Mouse (Mus musculus) heart, embryonic 14.5 days (tissue): ENCODE data around the gene Ackr1. TPM values are rescaled to one million over a fixed set of nuclear protein-coding genes. Genes with fewer than 3 reads are reported as not detected.

Experiments used
- ATAC-seq: fragments of 200-750 bp; cut with Nextera tagmentation; 2 replicates; pipeline ENCODE4 v1.8.0; 2017; ENCODE audit warnings: low read depth, moderate TSS enrichment; ENCODE audit not compliant: insufficient number of reproducible peaks, insufficient read depth, low FRiP score
- H3K27ac ChIP-seq, 2 experiments: fragments of 200-500 bp in 1 of 2; fragments of 300-500 bp in 1 of 2; sonication (generic) in 1 of 2; replicated peaks in 1 of 2; 2 replicates each; pipeline ENCODE4 v1.5.1; 2012 to 2014; ENCODE audit warnings: low read depth in 2 of 2, low read length in 2 of 2, control low read depth in 1 of 2, mild to moderate bottlenecking in 1 of 2, mixed read lengths in 1 of 2; ENCODE audit not compliant: control insufficient read depth in 1 of 2, insufficient read depth in 1 of 2
- H3K27me3 ChIP-seq: fragments of 300-500 bp; sonication (generic); 2 replicates; pipeline ENCODE4 v1.6.1; 2014; ENCODE audit warnings: mild to moderate bottlenecking, low read length, control low read depth; ENCODE audit not compliant: control insufficient read depth, insufficient read depth
- H3K36me3 ChIP-seq: fragments of 300-500 bp; sonication (generic); 2 replicates; pipeline ENCODE4 v1.6.1; 2014; ENCODE audit warnings: mild to moderate bottlenecking, control low read depth, low read length, mixed read lengths; ENCODE audit not compliant: control insufficient read depth, insufficient read depth
- H3K4me1 ChIP-seq, 2 experiments: fragments of 200-500 bp in 1 of 2; fragments of 300-500 bp in 1 of 2; sonication (generic) in 1 of 2; 2 replicates each; pipeline ENCODE4 v1.6.1; 2012 to 2014; ENCODE audit warnings: low read length in 2 of 2, control low read depth in 1 of 2, mixed read lengths in 1 of 2; ENCODE audit not compliant: control insufficient read depth in 2 of 2, insufficient read depth in 2 of 2
- H3K4me2 ChIP-seq: fragments of 300-500 bp; sonication (generic); 2 replicates; pipeline ENCODE4 v1.6.1; 2014; ENCODE audit warnings: mild to moderate bottlenecking, low read length
- H3K4me3 ChIP-seq, 2 experiments: fragments of 200-500 bp in 1 of 2; fragments of 300-500 bp in 1 of 2; sonication (generic) in 1 of 2; 2 replicates each; pipeline ENCODE4 v1.5.1; 2012 to 2014; ENCODE audit warnings: low read length in 2 of 2, mild to moderate bottlenecking in 2 of 2, control low read depth in 1 of 2, low read depth in 1 of 2, moderate library complexity in 1 of 2; ENCODE audit not compliant: control insufficient read depth in 1 of 2, insufficient read depth in 1 of 2
- H3K9ac ChIP-seq: fragments of 300-500 bp; sonication (generic); 2 replicates; pipeline ENCODE4 v1.6.1; 2014; ENCODE audit warnings: mild to moderate bottlenecking, low read length
- H3K9me3 ChIP-seq: fragments of 300-500 bp; sonication (generic); 2 replicates; pipeline ENCODE4 v1.6.1; 2016; ENCODE audit warnings: low read length, control low read depth; ENCODE audit not compliant: control insufficient read depth
- WGBS: fragments of 180-500 bp; shearing (Covaris S2); extraction: QIAGEN DNeasy Blood & Tissue Kit; methylation state at CpG from one replicate; pipeline ENCODE4 v1.1.7; 2014; 5-methylcytosine and 5-hydroxymethylcytosine counted together
- polyA plus RNA-seq: library from polyadenylated mRNA; unstranded; fragments of >200 nt; fragmentation: Nextera tagmentation; extraction: Ambion mirVana; gene quantifications from 2 replicates; pipeline ENCODE4 v1.2.1, GENCODE M21; 2014

Gene Ackr1
- polyA plus RNA-seq, 1 experiment from 2014 or later: 0.45 TPM

- no peak overlapping the region for H3K9ac ChIP-seq
- H3K27me3 ChIP-seq: no peaks in the 10 kb centered on the region
- H3K36me3 ChIP-seq: no peaks in the 10 kb centered on the region
- no peak for ATAC-seq
- H3K4me1 ChIP-seq: peaks cover 4 to 6% of the 10 kb centered on the region in 2 experiments; a peak in 1 of 4 replicates
- no peak overlapping the region for H3K4me2 ChIP-seq
- 5% methylated on average over 4 of the region's 4 CpGs for WGBS
- H3K4me3 ChIP-seq: no peak overlapping the region
- no peak overlapping the region for H3K27ac ChIP-seq
- H3K9me3 ChIP-seq: no peaks in the 10 kb centered on the region
Observed at GRCm38 (mm10) chr1:173329185-173329584, 4.4 kb downstream of the Ackr1 start.

GRCm38 (mm10) chr1:173328446-173328845, 5.1 kb downstream of the Ackr1 start:
- Histone ChIP-seq H3K9me3 (no peaks in the 10 kb centered on the region), H3K27me3 (no peaks in the 10 kb centered on the region), H3K9ac (no peak overlapping the region), H3K4me3 (no peak overlapping the region), H3K27ac (no peak overlapping the region), H3K4me1 (peaks cover 3 to 6% of the 10 kb centered on the region in 2 experiments; a peak in 1 of 4 replicates), H3K4me2 (no peak overlapping the region), H3K36me3 (no peaks in the 10 kb centered on the region)
- WGBS: 76% methylated on average over 8 of the region's 8 CpGs
- no peak for ATAC-seq

- H3K27me3 ChIP-seq: no peaks in the 10 kb centered on the region
- H3K9me3 ChIP-seq: no peaks in the 10 kb centered on the region
- H3K27ac ChIP-seq: no peak overlapping the region
- 74% methylated on average over 1 of the region's 1 CpGs for WGBS
- no peaks in the 10 kb centered on the region for H3K36me3 ChIP-seq
- no peak overlapping the region for H3K9ac ChIP-seq
- H3K4me3 ChIP-seq: no peak overlapping the region
- peaks cover 2 to 6% of the 10 kb centered on the region in 2 experiments; a peak in 1 of 4 replicates for H3K4me1 ChIP-seq
- ATAC-seq: no peak
- no peak overlapping the region for H3K4me2 ChIP-seq
Observed at GRCm38 (mm10) chr1:173326552-173326951, 7.0 kb downstream of the Ackr1 start.

- H3K4me1 ChIP-seq: peaks cover 2 to 6% of the 10 kb centered on the region in 2 experiments; a peak in 1 of 4 replicates
- ATAC-seq: no peak
- H3K9ac ChIP-seq: no peak overlapping the region
- 97% methylated on average over 1 of the region's 1 CpGs for WGBS
- H3K36me3 ChIP-seq: no peaks in the 10 kb centered on the region
- no peak overlapping the region for H3K27ac ChIP-seq
- H3K27me3 ChIP-seq: no peaks in the 10 kb centered on the region
- no peak overlapping the region for H3K4me3 ChIP-seq
- H3K4me2 ChIP-seq: no peak overlapping the region
- H3K9me3 ChIP-seq: no peaks in the 10 kb centered on the region
Observed at GRCm38 (mm10) chr1:173325395-173325794, 8.2 kb downstream of the Ackr1 start.

- H3K4me3 ChIP-seq: no peak overlapping the region
- H3K9ac ChIP-seq: no peak overlapping the region
- H3K27ac ChIP-seq: no peak overlapping the region
- H3K4me1 ChIP-seq: peaks cover 2 to 6% of the 10 kb centered on the region in 2 experiments; a peak in 1 of 4 replicates
- WGBS: 46% methylated on average over 4 of the region's 4 CpGs
- H3K9me3 ChIP-seq: no peaks in the 10 kb centered on the region
- H3K36me3 ChIP-seq: no peaks in the 10 kb centered on the region
- ATAC-seq: no peak
- no peak overlapping the region for H3K4me2 ChIP-seq
- no peaks in the 10 kb centered on the region for H3K27me3 ChIP-seq
Observed at GRCm38 (mm10) chr1:173324961-173325360, 8.6 kb downstream of the Ackr1 start.

GRCm38 (mm10) chr1:173323839-173324585, 9.5 kb downstream of the Ackr1 start:
- Histone ChIP-seq H3K27me3 (no peaks in the 10 kb centered on the region), H3K4me3 (no peak overlapping the region), H3K27ac (no peak overlapping the region), H3K4me2 (no peak overlapping the region), H3K9ac (no peak overlapping the region), H3K9me3 (no peaks in the 10 kb centered on the region), H3K4me1 (0 out of 4 replicates have a peak, but pooled peaks cover 0 to 2% of the 10 kb centered on the region in 2 experiments), H3K36me3 (no peaks in the 10 kb centered on the region)
- 28% methylated on average over 5 of the region's 5 CpGs for WGBS
- no peak for ATAC-seq

GRCm38 (mm10) chr1:173322249-173322627, 11.3 kb downstream of the Ackr1 start:
- no peak overlapping the region for H3K9ac ChIP-seq
- H3K4me3 ChIP-seq: no peak overlapping the region
- H3K36me3 ChIP-seq: no peaks in the 10 kb centered on the region
- WGBS: 62% methylated on average over 6 of the region's 6 CpGs
- no peak overlapping the region for H3K27ac ChIP-seq
- no peaks in the 10 kb centered on the region for H3K27me3 ChIP-seq
- H3K4me1 ChIP-seq: no peaks in the 10 kb centered on the region
- ATAC-seq: no peak
- no peaks in the 10 kb centered on the region for H3K9me3 ChIP-seq
- H3K4me2 ChIP-seq: no peak overlapping the region
